Mouse (Mus musculus) T-helper 17 cell (primary cell): ENCODE measurements around the gene Ngdn.
"Not testable (repeated sequence)": the region's sequence is repeated elsewhere in the genome, so short reads cannot be mapped to it uniquely, and the experiment has no call there.

Experiments used
- in situ Hi-C, 2 experiments: fragments of 300-600 bp; cut with MboI, MseI; formaldehyde crosslinking; loops; 1 replicate in 1 of 2; 2 replicates in 1 of 2; pipeline ENCODE4 v1.15.1; 2025; ENCODE audit warnings: high pct_unique_total_duplicates in 2 of 2

Ngdn gene

DNA sequence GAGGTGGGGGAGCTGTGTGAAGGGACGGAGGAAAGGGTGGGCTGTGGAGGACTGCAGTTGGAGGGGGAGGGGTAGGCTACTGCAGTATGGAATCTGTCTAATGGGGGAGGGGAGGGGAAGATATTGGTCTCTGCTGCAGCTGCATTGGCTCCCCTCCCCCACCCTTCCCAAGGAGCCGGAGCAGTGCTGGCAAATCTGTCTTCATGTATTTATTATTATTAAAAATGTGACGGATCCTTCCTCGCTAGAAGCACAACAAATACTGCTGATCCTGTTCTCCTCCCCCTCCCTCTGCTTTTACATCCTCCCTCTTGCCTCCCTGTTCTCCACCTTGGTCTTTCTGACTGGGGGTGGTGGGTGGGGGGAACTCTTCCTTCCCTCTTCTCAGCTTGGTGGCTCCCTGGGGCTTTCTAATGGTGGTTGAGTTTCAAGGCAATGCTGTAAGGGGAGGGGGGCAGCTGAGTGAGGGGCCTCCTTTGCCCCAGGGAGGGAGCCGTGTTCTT, 13.1 kb downstream of the Ngdn start:
- in situ Hi-C loops: loop anchor here (5.0 kb wide), 1 partner anchor 49 kb away; no protein-coding TSS in a partner anchor

DNA sequence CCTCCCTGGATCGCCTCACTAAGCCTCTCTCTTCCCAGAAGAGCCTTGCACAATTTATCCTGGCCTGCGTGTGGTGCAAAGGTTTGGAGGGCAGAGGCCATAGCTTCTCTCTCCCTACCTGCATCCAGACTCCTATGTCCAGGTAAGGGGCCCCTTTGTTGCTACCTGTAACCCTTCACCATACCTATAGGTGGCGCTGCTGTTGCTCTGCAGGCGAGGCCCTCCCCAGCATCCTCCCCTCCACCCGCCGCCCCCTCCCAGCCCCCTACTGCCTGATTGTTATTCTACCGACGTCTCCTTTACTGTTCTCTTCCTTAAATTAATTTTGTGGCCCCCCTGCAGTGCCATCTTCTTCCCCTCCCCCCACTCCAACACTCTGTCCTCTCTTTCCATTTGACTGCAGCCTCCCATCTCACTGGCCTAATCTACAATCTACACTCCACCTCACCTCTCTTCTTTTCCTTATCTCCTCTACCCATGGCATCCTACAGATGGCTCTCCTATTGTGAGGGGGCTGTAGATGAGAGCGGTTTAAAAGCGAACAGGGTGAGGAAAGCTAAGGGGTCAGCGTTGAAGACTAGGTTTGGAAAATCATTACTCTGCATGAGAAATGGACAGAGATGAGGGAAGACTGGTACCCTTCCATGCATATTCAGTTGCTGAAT, 13.9 kb downstream of the Ngdn start:
- in situ Hi-C loops: loop anchor here (5.0 kb wide), 1 partner anchor 48 kb away; no protein-coding TSS in a partner anchor

DNA sequence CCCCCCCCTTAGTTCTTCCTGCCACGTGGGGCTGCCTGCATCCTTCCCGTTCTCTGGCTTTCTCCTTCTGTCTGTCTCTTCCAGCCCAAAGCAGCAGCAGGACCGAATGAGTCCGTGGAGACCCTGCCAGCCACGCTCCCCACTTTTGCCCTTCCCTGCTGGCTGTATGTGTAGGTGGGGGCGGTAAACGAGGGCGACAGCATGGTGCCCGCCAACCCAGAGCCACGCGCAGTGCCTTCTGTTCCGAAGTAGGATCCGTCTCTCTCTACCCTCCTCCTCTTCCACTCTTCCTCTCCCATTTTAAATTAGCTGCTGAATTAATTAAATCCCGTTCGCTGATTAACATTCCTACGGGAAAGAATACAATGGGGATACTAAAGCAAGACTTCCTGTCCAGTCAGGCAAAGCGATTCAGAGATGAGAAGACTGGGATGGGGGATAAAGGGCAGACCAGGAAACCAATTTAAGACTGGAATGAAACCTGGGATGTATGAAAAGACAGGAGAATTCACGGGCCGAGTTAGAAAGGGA, 17.5 kb downstream of the Ngdn start:
- in situ Hi-C loops: no loop called here

DNA sequence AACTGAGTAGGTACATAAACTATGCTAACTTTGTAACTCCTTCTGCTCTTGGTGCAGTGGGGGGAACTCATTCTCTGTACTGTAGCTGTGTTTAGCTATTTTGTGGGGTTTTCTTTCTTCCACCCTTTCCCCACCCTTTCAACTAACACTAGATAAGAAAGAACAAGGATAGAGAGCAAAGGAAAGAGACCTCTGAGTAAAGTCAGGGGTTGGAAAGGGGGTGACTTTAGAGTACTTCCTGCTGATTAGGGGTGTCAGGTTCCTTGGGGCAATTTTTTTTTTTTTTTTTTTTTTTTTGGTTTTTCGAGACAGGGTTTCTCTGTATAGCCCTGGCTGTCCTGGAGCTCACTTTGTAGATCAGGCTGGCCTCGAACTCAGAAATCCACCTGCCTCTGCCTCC, 28.4 kb downstream of the Ngdn start:
- in situ Hi-C loops: not testable (repeated sequence)

DNA sequence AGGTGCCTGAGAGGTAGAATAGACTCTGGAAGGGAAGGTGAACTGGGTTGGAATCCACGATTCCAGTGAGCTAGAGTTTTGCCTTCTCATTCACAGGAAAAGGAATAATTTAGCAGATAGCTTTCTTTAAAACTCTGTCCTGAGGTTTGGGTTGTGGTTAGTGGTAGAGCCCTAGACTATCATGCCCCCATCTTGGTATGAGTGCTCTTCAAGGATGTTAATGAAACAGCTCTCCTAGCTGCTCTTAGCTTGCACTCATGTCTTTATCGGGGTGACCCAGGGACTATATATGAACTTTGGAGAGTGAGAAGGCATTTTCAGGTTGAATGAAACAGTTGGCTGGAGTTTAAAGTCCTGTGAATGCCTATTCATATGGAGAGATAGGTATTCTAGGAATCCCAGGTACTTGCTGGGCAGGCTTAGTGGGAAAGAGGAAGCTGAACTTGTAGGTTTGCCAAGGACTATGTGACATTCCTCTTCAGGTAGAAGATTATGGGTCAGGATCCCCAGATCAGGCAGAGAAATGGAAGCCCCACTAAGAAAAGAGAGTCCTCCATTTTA, 32.8 kb downstream of the Ngdn start:
- in situ Hi-C loops: no loop called here

DNA sequence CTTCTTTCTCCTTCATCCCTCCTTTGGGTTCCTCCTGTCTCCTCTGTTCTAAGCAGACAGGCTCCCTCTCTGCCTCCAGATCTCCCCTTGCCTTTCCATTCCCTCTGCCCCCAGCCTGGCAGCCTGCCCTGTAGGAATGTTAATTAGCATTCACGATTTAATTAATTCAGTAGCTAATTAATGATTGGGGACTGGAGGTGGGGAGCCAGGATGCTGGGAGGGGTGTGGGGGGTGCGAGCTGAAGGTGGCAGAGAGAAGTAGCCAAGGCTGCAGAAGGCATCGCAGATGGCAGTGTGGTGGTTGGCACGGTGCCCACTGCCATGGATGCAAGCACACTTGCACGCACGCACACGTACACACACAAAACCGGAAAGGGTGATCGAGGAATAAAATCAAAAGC, 37.2 kb downstream of the Ngdn start:
- in situ Hi-C loops: no loop called here

DNA sequence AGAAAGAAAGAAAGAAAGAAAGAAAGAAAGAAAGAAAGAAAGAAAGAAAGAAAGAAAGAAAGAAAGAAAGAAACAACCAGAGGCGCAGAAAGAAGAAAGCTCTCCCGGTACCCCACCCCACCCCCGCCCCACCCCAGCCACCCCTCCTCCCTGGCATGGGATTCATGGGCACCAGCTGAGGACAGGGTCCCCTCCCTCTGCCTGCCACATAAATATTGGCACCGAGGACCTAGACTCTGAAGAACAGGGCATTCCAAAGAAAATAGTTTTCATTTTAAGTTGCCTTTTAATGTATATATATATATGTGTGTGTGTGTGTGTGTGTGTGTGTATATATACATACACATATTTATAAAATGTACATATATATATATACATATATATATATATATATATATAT, 37.8 kb downstream of the Ngdn start:
- in situ Hi-C loops: no loop called here

DNA sequence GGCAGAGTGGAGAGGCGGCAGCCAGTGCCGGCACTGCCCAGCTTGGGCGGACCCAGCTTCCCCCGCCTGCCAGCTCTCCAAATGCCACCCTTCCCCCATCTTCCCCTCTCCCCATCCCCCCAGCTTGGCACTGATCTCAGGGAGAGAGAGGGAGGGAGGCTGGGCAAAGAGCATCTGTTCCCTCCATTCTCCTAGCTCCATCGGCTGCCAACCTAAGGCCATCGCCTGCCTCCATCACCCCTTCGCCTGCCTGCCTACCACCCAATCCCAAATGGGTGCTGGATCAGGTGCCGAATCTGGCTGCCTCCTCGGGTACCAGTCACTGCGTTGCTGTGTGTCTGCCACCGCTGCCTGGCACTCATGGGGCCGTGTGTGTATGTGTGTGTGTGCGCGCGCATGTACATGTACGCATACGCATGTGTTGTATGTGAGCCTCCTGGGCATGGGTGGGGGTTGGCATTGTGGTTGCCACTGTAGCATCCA, 38.5 kb downstream of the Ngdn start:
- in situ Hi-C loops: no loop called here

DNA sequence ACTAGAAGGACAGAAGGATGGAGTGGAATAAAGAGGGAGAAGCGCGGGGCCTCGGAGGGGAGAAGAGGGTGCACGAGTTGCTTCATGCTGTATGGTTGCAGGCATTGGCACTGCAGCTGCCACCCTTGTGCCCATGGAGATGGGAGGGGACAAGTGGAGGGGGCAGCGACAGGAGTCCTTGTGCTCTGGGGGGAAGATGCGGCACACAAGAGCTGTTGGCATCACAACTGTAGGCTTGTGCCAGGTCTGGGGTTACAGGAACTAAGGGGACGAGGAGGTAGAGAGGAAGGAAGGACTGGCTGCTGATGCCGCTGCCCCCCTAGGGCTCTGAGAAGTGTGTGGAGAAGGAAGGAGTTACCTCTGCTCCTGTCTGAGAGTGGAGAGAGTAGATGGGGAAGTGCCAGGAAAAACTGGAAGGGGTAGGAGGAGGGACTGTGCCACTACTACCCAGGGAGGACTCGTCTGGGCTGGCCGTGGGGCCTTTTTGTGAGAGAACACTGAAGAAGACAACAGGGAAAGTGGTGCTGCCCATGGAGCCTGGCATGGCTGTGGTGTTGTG, 39.0 kb downstream of the Ngdn start:
- in situ Hi-C loops: no loop called here

DNA sequence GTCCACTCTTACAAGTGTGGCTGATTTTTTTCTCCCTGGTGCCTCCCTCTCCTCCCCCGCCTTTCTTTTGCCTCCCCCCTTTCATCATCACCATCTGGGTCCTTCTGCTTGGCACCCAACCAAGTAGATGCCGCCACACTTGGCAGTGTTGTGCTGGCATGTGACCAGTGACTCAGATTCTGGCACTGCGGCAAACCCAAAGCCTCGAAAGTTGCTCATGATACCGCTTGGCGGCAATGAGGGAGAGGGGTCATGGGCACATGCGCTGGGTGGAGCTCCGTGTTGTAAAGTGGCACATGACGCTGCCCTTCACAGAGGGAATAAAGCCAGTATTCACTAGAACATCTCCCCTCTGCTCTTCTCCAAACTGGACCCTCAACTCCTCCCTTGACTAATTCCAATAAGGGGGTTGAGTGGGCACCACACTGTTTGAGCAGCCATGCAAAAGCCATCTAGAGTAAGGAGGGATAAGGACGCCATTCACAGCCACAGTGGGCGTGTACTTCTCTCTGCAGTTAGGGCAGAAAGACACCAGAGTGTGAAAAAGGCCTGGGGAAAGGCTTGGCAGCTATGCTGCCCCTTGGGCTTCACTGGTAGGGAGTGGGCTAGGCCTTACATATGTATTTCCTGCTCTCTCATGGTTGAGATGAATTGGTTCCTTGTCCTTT, 40.0 kb downstream of the Ngdn start:
- in situ Hi-C loops: no loop called here

DNA sequence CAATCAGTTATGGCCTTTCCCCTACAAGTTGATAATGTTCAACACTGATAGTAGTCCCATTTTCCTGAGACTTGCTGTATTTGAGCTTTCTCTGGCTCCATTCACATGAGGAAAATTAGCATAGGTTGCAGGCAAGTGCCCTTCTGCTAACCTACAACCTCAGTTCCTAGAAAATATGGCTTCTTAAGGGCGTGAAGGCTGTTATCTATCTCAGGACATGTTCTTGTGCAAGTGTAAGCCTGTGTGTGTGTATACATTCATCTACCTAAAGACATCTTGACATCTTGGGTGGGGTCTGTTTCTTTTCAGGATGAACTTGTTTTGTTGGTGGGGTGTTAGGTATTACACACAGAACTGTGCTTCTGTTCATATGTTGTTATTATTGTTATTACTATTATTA, 43.8 kb downstream of the Ngdn start:
- in situ Hi-C loops: no loop called here

DNA sequence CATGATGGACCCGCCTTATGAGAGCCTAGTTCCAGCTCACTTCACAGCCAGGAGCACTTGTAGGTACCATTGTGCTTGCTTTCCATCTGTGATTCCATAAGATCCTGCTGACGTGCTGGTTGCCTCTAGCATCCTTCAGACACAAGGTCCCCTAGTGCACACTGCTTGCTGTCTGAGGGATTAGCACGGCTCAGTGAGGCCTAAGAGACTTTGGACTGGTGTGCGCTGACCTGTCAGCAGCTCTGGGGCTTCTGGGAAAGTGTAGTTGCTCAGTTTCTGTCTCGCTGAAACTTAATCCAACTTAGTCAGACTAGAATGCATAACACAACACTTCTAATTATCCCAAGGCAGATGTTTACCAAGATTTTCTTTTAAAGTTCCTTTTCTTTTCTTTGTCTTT, 44.7 kb downstream of the Ngdn start:
- in situ Hi-C loops: no loop called here

DNA sequence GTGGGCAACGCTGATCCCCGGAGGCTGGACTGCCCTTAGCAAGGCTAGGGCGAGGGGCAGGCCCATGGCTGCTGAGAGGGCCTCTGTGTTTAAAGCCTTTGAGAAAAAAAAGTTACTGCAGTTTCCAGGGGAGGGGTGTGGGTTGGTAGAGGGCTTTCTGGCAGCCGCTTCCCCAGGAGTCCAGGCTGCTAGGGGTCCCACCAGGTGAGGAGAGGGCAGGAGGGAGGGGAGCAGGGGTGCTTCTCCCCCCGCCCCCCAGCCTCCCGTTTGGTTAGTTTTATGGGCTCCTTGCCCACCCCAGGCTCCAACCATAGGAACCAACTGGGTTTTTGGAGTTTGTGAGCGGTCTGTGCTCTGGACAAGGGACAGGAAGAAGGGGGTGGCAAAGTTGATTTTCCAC, 46.6 kb downstream of the Ngdn start:
- in situ Hi-C loops: no loop called here

DNA sequence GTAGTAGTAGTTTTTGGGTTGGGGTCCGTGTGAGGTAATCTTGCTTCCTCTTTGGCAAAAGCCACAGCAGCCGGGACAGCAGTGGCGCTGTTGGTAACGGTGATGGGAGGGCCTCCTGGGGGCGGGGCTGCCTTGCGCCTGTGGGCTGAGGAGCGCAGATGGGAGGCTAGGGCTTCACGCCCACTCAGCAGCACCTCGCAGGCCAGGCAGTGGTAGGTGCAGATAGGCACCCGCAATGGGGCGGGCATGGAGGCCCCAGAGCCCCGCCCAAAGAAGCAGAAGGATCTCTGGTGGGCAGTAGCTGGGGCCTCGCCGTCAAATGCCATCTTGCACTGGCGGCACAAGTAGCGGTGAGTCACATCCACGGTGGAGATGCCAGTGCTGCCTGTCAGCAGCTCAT, 47.4 kb downstream of the Ngdn start:
- in situ Hi-C loops: no loop called here

DNA sequence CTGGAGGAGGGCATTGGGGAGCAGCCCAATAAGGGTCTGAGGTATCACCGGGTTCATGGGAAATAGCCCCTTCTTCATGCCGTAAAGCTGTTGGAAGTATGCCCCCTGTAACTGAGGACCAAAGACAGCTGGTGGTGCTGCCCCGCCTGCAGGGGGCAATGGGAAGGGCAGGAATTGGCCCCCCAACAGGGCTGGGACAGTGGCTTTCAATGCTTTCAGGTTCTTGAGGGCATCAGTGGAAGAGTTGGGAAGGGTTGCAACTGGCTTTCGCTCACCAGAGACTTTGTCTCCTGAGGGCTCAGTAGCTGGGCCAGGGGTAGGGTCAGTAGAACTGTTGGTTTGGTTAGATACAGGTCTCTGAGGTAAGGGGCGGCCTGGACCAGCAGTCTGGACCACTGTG, 47.9 kb downstream of the Ngdn start:
- in situ Hi-C loops: no loop called here

DNA sequence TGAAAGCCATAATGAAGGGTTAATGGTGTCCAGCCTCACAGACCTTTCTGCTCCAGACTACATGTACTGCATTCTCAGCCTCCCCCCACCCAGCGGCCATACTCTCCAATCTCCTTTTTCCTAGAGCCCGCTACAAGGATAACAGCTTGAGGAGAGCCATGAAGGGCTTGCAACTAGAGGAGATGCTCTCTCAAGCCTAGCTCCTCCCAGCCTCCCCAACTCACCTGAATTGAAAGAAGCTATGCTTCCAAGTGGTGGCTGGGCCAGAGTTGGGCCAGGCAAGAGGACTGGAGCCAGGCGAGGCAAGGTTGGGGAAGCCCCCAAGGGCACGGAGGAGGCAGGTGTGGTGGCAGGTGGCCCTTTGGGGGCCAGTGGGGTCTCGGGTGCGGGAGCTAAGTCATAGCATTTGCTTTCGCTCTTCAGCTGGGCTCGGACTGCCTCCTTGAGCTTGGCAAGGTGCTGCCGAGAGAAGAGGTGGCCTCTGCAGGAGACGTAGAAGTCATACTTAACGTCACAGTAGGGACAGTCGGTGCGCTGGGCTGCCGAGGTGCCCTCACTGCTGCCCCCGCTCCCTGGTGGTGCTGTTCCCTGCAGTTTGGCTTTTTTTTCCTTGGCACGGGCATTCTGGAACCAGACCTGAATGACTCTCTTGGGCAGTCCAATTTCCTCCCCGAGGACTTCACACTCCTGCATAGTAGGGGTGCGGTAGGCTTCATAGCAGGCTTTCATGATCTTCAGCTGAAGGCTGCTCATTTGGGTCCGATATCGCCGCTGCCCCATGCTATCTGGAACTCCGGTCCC, 48.5 kb downstream of the Ngdn start:
- in situ Hi-C loops: no loop called here

DNA sequence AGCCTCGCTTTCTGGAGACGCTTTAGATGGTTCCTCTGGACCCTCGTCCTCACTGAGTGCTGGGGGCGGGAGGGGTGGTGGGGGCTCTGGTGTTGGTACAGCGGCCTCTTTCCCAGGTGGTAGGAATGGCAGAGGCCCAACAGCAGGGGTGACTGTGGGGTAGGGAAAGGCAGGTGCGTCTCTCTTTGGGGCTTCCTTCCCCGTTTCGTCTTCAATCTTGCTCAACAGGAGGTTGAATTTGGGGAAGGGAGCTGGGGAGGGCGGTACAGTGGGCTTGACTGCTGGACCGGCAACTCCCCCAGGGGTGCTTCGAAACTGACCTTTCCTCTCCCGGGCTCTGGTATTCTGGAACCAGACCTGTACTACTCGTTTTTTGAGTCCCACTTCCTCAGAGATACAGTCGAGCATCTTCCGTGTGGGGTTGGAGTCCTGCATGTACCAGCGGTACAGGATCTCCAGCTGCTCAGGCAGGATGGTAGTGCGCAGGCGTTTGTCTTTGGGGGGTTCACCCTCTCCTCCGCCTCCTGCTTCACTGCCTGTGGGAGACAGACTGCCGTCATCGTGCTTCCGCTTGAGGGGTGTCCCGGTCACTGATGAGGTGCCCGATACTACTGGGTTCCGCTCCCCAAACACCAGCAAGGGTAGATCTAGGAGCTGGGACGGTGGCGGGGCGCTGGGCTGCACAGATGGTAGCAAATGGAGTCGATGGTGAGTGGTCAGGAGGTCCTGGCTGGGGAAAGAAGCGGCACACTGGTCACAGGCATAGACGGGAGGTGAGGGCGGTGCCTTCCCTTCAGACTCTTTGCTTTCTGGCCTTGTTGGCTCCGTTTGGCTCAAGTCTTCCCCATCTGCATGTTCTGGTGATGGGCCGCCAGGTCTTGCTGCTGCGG, 49.5 kb downstream of the Ngdn start:
- in situ Hi-C loops: no loop called here

DNA sequence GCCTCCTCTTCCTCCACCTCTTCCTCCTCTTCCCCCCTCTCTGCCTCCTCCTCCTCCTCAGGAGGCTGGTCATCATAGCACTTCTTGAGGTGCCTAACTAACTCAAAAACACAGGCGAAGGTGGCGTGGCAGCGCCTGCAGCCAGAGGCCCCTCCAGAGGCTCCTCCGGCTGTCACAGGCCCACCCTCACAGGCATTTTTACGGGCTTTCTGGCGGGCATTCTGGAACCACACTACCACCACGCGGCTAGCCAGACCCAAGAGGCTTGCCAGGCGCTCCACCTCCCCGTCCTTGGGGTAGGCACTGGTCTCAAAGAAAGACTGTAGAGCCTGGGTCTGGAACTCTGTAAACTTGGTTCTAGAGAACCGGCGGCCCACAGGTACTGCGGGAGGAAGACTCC, 50.1 kb downstream of the Ngdn start:
- in situ Hi-C loops: no loop called here

DNA sequence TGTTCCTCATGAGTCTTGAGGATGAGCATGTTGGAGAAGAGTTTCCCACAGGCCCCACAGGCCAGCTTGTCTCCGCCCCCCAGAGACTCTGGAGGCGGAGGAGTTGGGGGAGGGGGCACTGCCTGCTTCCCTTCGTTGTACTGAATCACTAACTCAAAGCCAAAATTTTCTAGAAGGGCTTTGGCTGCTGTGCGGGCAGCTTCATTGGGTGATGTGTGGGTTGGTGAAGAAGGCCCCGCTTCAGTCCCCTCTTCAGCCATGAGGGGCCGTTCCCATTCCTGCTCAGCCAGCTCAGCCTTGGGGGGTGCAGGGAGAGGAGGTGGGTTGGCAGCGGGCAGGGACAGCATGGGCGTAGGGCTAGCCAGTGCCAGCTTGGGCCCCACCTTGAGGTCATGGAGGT, 50.8 kb downstream of the Ngdn start:
- in situ Hi-C loops: no loop called here

DNA sequence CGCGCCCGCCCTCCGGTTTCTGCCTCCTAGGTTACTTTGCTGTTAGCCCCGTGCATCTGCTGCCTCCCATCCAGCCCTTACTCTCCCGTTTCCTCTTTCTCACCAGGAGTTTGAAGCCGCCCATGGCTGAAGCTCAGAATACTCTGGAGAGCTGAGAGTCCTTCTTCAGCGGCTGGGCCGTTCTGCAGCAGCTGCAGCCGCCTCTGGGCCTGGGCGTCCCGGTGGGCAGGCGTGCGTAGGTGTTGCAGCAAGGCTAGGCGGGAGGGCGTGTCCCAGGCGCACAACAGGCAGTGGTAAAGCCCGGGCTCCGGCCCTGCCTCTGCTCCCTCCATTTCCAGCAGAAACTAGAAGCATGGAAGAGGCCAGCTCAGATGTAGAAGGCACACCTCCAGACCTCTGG, 56.5 kb downstream of the Ngdn start:
- in situ Hi-C loops: no loop called here
